Mouse (Mus musculus) MEL (cell line): ENCODE data around the gene Adat3. TPM values are rescaled to one million over a fixed set of nuclear protein-coding genes. Genes with fewer than 3 reads are reported as not detected.

Experiments
- polyA plus RNA-seq, 2 experiments: library from polyadenylated mRNA; stranded (reverse) in 1 of 2; unstranded in 1 of 2; fragments of >175 nt in 1 of 2; fragments of >200 nt in 1 of 2; gene quantifications; 2 replicates each; pipeline versions ENCODE4 v1.2.1 to v1.2.4; 2012; ENCODE audit warnings: low replicate concordance in 2 of 2, low read depth in 1 of 2; ENCODE audit not compliant: insufficient read length in 2 of 2, insufficient read depth in 1 of 2, missing spikeins in 1 of 2
- total RNA-seq: library from RNA; depleted of rRNA; stranded (reverse); fragments of 300-350 nt; gene quantifications from 2 replicates; pipeline ENCODE4 v1.2.3, GENCODE M21; 2012; rRNA removed

The Adat3 gene
- total and polyA plus RNA-seq, 3 experiments: 7.4 to 7.7 TPM; not detected in 1

Other genes starting within 250 kb of the Adat3 start
- gene Plk5, start 246.4 kb upstream of the Adat3 start, total RNA-seq: 0.19 TPM in 1 of 2 replicates, not detected in the other
- under 1 TPM in 1 of 2 experiments, not detected in 1; 0.19 TPM for gene Plk5, start 246.4 kb upstream of the Adat3 start, polyA plus RNA-seq
- gene Mex3d, start 215.2 kb upstream of the Adat3 start, total RNA-seq: 14.1 and 15.6 TPM in 2 replicates
- 10 to 100 TPM in 1 of 2 experiments, not detected in 1; 18.8 TPM for gene Mex3d, start 215.2 kb upstream of the Adat3 start, polyA plus RNA-seq
- 81.4 and 86.9 TPM in 2 replicates for gene Mbd3, start 203.3 kb upstream of the Adat3 start, total RNA-seq
- 100 to 1,000 TPM in 1 of 2 experiments, not detected in 1; 289 TPM for gene Mbd3, start 203.3 kb upstream of the Adat3 start, polyA plus RNA-seq
- 879 and 935 TPM in 2 replicates for gene Uqcr11, start 196.1 kb upstream of the Adat3 start, total RNA-seq
- gene Uqcr11, start 196.1 kb upstream of the Adat3 start, polyA plus RNA-seq: 100 to 1,000 TPM in 1 of 2 experiments, not detected in 1; 481 TPM
- 113 and 125 TPM in 2 replicates for gene Tcf3, start 169.2 kb upstream of the Adat3 start, total RNA-seq
- gene Tcf3, start 169.2 kb upstream of the Adat3 start, polyA plus RNA-seq: 100 to 1,000 TPM in 1 of 2 experiments, not detected in 1; 258 TPM
- not detected in 2 replicates for gene Onecut3, start 108.0 kb upstream of the Adat3 start, total RNA-seq
- not detected for gene Onecut3, start 108.0 kb upstream of the Adat3 start, polyA plus RNA-seq
- 0.03 TPM in 1 of 2 replicates, not detected in the other for gene Atp8b3, start 63.8 kb upstream of the Adat3 start, total RNA-seq
- under 1 TPM in 1 of 2 experiments, not detected in 1; 0.13 TPM for gene Atp8b3, start 63.8 kb upstream of the Adat3 start, polyA plus RNA-seq
- 14.3 and 14.7 TPM in 2 replicates for gene Rexo1, start 41.3 kb upstream of the Adat3 start, total RNA-seq
- gene Rexo1, start 41.3 kb upstream of the Adat3 start, polyA plus RNA-seq: 10 to 100 TPM in 1 of 2 experiments, not detected in 1; 54.6 TPM
- 30.0 and 37.1 TPM in 2 replicates for gene Klf16, start 25.6 kb upstream of the Adat3 start, total RNA-seq
- gene Klf16, start 25.6 kb upstream of the Adat3 start, polyA plus RNA-seq: 10 to 100 TPM in 1 of 2 experiments, not detected in 1; 51.1 TPM
- gene Abhd17a, start 12.5 kb upstream of the Adat3 start, total RNA-seq: 89.6 and 98.5 TPM in 2 replicates
- 100 to 1,000 TPM in 1 of 2 experiments, 10 to 100 TPM in 1; 96.2 to 136 TPM for gene Abhd17a, start 12.5 kb upstream of the Adat3 start, polyA plus RNA-seq
- 34.2 and 36.5 TPM in 2 replicates for gene Scamp4, start within 50 bp of the Adat3 start, total RNA-seq
- 100 to 1,000 TPM in 1 of 2 experiments, not detected in 1; 140 TPM for gene Scamp4, start within 50 bp of the Adat3 start, polyA plus RNA-seq
- 1.4 and 1.8 TPM in 2 replicates for gene Gm49322, start 3.1 kb downstream of the Adat3 start, total RNA-seq
- 1 to 10 TPM in 1 of 2 experiments, not detected in 1; 2.1 TPM for gene Gm49322, start 3.1 kb downstream of the Adat3 start, polyA plus RNA-seq
- 125 and 132 TPM in 2 replicates for gene Csnk1g2, start 20.0 kb downstream of the Adat3 start, total RNA-seq
- 100 to 1,000 TPM in 1 of 2 experiments, not detected in 1; 231 TPM for gene Csnk1g2, start 20.0 kb downstream of the Adat3 start, polyA plus RNA-seq
- gene Btbd2, start 54.2 kb downstream of the Adat3 start, total RNA-seq: 35.4 and 43.1 TPM in 2 replicates
- 10 to 100 TPM in 1 of 2 experiments, not detected in 1; 81.8 TPM for gene Btbd2, start 54.2 kb downstream of the Adat3 start, polyA plus RNA-seq
- 68.6 and 87.1 TPM in 2 replicates for gene Mknk2, start 75.2 kb downstream of the Adat3 start, total RNA-seq
- gene Mknk2, start 75.2 kb downstream of the Adat3 start, polyA plus RNA-seq: 100 to 1,000 TPM in 1 of 2 experiments, 10 to 100 TPM in 1; 47.4 to 184 TPM
- 38.3 and 38.7 TPM in 2 replicates for gene Mob3a, start 99.1 kb downstream of the Adat3 start, total RNA-seq
- 10 to 100 TPM in 1 of 2 experiments, not detected in 1; 63.4 TPM for gene Mob3a, start 99.1 kb downstream of the Adat3 start, polyA plus RNA-seq
- 1.0 and 1.5 TPM in 2 replicates for gene Izumo4, start 99.3 kb downstream of the Adat3 start, total RNA-seq
- 1 to 10 TPM in 1 of 2 experiments, not detected in 1; 3.8 TPM for gene Izumo4, start 99.3 kb downstream of the Adat3 start, polyA plus RNA-seq
- 29.6 and 32.7 TPM in 2 replicates for gene Ap3d1, start 139.4 kb downstream of the Adat3 start, total RNA-seq
- gene Ap3d1, start 139.4 kb downstream of the Adat3 start, polyA plus RNA-seq: 100 to 1,000 TPM in 1 of 2 experiments, 10 to 100 TPM in 1; 54.5 to 260 TPM
- 14.7 and 15.0 TPM in 2 replicates for gene Dot1l, start 152.3 kb downstream of the Adat3 start, total RNA-seq
- 10 to 100 TPM in 1 of 2 experiments, not detected in 1; 70.6 TPM for gene Dot1l, start 152.3 kb downstream of the Adat3 start, polyA plus RNA-seq
- gene Sf3a2, start 195.3 kb downstream of the Adat3 start, total RNA-seq: 50.4 and 52.0 TPM in 2 replicates
- gene Sf3a2, start 195.3 kb downstream of the Adat3 start, polyA plus RNA-seq: 100 to 1,000 TPM in 1 of 2 experiments, not detected in 1; 210 TPM
- gene Plekhj1, start 195.7 kb downstream of the Adat3 start, total RNA-seq: 79.8 and 86.9 TPM in 2 replicates
- gene Plekhj1, start 195.7 kb downstream of the Adat3 start, polyA plus RNA-seq: 100 to 1,000 TPM in 1 of 2 experiments, not detected in 1; 217 TPM
- 0.42 and 0.59 TPM in 2 replicates for gene Amh, start 202.4 kb downstream of the Adat3 start, total RNA-seq
- gene Amh, start 202.4 kb downstream of the Adat3 start, polyA plus RNA-seq: 1 to 10 TPM in 1 of 2 experiments, not detected in 1; 1.1 TPM
- not detected in 2 replicates for gene Jsrp1, start 210.6 kb downstream of the Adat3 start, total RNA-seq
- under 1 TPM in 1 of 2 experiments, not detected in 1; 0.39 TPM for gene Jsrp1, start 210.6 kb downstream of the Adat3 start, polyA plus RNA-seq
- gene Oaz1, start 223.8 kb downstream of the Adat3 start, total RNA-seq: 983 and 1,061 TPM in 2 replicates
- gene Oaz1, start 223.8 kb downstream of the Adat3 start, polyA plus RNA-seq: 1,000 to 10,000 TPM in 1 of 2 experiments, not detected in 1; 1,528 TPM
- gene Lingo3, start 241.2 kb downstream of the Adat3 start, total RNA-seq: not detected in 2 replicates
- not detected for gene Lingo3, start 241.2 kb downstream of the Adat3 start, polyA plus RNA-seq